Mouse (Mus musculus): ENCODE measurements at regions not wholly inside any gene's neighbourhood (a gene's known extent, or its start where the extent isn't known, plus 50 kb on each side); places are given as distances from the start of the nearest gene placed in this dataset.

DNA sequence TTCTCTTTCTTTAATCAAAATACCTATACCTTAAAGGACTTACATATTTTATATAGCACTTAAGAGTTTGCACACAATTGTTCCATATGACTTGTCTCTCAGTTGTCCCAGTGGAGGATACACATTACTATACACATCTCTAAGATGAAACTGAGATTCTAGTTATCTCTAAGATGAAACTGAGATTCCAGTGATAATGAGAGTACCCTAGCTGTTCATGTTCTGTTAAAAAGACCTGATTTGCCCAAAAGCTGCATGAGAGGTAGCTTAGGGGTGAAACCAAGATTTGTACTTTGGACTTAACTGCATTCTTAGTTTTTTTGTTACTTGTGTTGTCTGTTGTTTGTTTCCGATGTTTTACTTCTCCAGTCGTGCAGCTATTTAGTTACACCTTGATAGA lies 320.3 kb upstream of the Ldb2 start:
- H3K9ac ChIP-seq (replicated peaks; ENCODE audit: low read depth, low read length) = no peak overlapping the region
- no peak for ATAC-seq
- no peak overlapping the region for H3K27ac ChIP-seq (ENCODE audit: low read length)
- H3K27me3 ChIP-seq (replicated peaks; ENCODE audit: control insufficient read depth, insufficient read depth, low read length) = no peaks in the 10 kb centered on the region
- H3K36me3 ChIP-seq (ENCODE audit: control insufficient read depth, insufficient read depth) = no peaks in the 10 kb centered on the region
- H3K4me2 ChIP-seq (ENCODE audit: low read length) = no peak overlapping the region
- no peaks in the 10 kb centered on the region for H3K9me3 ChIP-seq (ENCODE audit: control insufficient read depth, low read length)
- H3K4me3 ChIP-seq (replicated peaks; ENCODE audit: low read length) = no peak overlapping the region
- no peaks in the 10 kb centered on the region for H3K4me1 ChIP-seq (replicated peaks; ENCODE audit: control insufficient read depth, insufficient read depth, low read length)
- 96% methylated on average over 2 of the region's 2 CpGs for WGBS

DNA sequence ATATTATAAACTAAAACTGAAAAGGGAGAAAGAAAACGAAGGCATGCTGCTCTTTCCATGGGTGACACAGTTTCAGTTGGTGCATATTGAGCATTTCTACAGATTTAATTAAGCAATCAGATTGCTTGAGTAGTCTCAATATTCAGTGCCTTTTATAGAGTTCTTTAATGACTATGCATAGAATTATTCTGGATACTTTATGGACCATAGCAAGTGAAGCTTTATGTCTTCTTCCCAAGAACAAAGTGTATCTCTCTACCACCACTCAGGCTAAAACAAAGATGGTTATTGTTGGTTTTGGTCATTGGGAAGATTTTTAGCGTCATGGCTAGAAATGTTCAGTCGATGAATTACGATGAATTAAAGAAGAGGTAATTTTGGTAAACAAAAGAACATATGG lies 311.8 kb upstream of the Ldb2 start:
- Histone ChIP-seq H3K9ac (replicated peaks; ENCODE audit: low read depth, low read length) (no peak overlapping the region), H3K9me3 (ENCODE audit: control insufficient read depth, low read length) (no peaks in the 10 kb centered on the region), H3K27ac (ENCODE audit: low read length) (no peak overlapping the region), H3K4me2 (ENCODE audit: low read length) (no peak overlapping the region), H3K27me3 (replicated peaks; ENCODE audit: control insufficient read depth, insufficient read depth, low read length) (no peaks in the 10 kb centered on the region), H3K4me3 (replicated peaks; ENCODE audit: low read length) (no peak overlapping the region), H3K36me3 (ENCODE audit: control insufficient read depth, insufficient read depth) (no peaks in the 10 kb centered on the region), H3K4me1 (replicated peaks; ENCODE audit: control insufficient read depth, insufficient read depth, low read length) (no peaks in the 10 kb centered on the region)
- no peak for ATAC-seq
- WGBS = 66% methylated on average over 4 of the region's 4 CpGs

DNA sequence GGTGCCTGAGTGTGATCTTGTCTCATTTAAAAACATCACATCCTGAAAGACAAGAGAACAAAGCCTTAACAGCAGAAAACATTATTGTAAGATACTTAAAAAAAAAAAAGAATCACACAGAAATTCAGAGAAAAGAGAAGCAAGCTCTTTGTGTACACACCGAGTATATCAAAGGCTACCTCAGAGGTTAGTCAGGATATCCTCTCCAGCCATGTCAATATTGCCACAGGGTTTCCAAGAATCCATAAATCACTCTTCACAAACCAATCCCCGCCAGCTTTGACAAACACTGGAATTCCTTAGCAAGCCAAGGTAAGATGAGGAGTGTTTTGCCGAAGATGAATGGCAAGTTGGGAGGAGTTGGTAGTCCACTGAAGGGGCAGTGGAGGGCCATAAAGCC lies 311.3 kb upstream of the Ldb2 start:
- Histone ChIP-seq H3K36me3 (ENCODE audit: control insufficient read depth, insufficient read depth) (no peaks in the 10 kb centered on the region), H3K4me3 (replicated peaks; ENCODE audit: low read length) (no peak overlapping the region), H3K4me1 (replicated peaks; ENCODE audit: control insufficient read depth, insufficient read depth, low read length) (peaks cover under 1% of the 10 kb centered on the region; the same call in 1 of the 2 replicates), H3K27me3 (replicated peaks; ENCODE audit: control insufficient read depth, insufficient read depth, low read length) (no peaks in the 10 kb centered on the region), H3K4me2 (ENCODE audit: low read length) (no peak overlapping the region), H3K27ac (ENCODE audit: low read length) (no peak overlapping the region), H3K9me3 (ENCODE audit: control insufficient read depth, low read length) (no peaks in the 10 kb centered on the region), H3K9ac (replicated peaks; ENCODE audit: low read depth, low read length) (no peak overlapping the region)
- no peak for ATAC-seq
- WGBS = 86% methylated on average over 3 of the region's 3 CpGs

DNA sequence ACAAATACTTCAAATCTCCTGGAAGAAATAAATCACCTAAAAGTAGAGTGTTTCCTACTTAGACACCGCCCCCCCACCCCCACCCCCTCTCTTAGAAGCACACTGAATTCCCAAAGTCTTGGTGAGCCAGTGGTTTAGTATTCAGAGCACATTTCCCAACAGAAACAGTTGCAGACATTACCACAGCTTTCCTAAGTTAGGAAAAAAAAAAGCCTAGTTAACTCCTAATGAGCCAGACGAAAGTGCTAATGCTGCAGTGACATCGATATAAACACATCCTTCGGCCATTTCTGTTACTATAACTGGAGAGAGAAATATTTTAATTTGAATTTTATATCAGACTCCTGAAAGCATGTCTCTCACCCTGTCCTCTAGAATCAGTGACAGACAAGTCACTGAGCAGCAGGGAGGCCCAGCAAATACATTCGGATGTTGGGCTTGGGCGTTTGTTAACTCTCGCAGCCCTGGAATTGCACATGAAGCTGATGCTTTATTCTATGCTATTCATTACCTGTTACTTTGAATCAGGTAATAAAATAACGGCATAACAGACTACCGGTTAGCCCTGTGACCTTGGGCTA lies 305.8 kb upstream of the Ldb2 start:
- peak overlapping the region; percentile 53 for H3K27ac ChIP-seq (ENCODE audit: low read length)
- H3K9me3 ChIP-seq (ENCODE audit: control insufficient read depth, low read length) = no peaks in the 10 kb centered on the region
- peaks cover 31% of the 10 kb centered on the region for H3K4me1 ChIP-seq (replicated peaks; ENCODE audit: control insufficient read depth, insufficient read depth, low read length)
- ATAC-seq = peak; percentile 70
- no peak overlapping the region for H3K4me3 ChIP-seq (replicated peaks; ENCODE audit: low read length)
- H3K36me3 ChIP-seq (ENCODE audit: control insufficient read depth, insufficient read depth) = no peaks in the 10 kb centered on the region
- peak overlapping the region; percentile 11; the same call in 1 of the 2 replicates for H3K4me2 ChIP-seq (ENCODE audit: low read length)
- 36% methylated on average over 9 of the region's 9 CpGs for WGBS
- no peaks in the 10 kb centered on the region for H3K27me3 ChIP-seq (replicated peaks; ENCODE audit: control insufficient read depth, insufficient read depth, low read length)
- H3K9ac ChIP-seq (replicated peaks; ENCODE audit: low read depth, low read length) = no peak overlapping the region

DNA sequence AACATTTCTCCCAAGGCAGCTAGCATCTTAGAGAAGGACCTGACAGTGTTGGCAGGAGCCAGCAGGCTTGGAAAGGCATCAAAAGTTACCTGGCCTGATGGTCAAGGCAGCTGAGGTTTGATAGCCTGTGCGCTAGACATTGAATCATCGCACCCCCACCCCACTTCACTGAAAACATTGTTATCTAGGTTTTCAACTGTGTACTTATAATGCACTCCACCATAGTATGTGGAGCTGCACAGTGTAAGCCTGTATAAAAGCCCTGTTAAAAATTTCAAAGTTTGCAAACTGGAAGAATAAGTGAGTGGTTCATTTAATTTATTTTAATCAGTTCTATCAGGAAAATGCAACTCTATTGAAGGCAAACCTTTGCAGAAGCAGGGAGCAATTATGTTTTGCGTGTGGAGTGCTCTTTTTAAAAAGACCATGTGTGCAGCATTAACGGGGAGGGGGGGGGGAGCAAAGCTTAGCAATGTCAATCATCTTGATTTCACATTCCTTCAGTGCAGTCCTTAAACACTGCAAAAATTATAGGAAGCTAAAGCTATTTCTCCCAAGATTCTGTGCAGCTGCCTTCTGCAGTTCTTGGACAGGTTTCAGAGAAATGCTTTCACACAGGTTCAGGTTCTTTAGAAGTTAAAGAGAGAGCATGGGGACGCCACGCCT lies 304.4 kb upstream of the Ldb2 start:
- H3K27ac ChIP-seq (ENCODE audit: low read length) = no peak overlapping the region
- H3K9ac ChIP-seq (replicated peaks; ENCODE audit: low read depth, low read length) = no peak overlapping the region
- no peaks in the 10 kb centered on the region for H3K27me3 ChIP-seq (replicated peaks; ENCODE audit: control insufficient read depth, insufficient read depth, low read length)
- peak; percentile 34; the same call in 1 of the 2 replicates for ATAC-seq
- peaks cover 31% of the 10 kb centered on the region for H3K4me1 ChIP-seq (replicated peaks; ENCODE audit: control insufficient read depth, insufficient read depth, low read length)
- H3K36me3 ChIP-seq (ENCODE audit: control insufficient read depth, insufficient read depth) = no peaks in the 10 kb centered on the region
- no peak overlapping the region for H3K4me3 ChIP-seq (replicated peaks; ENCODE audit: low read length)
- 60% methylated on average over 6 of the region's 6 CpGs for WGBS
- H3K9me3 ChIP-seq (ENCODE audit: control insufficient read depth, low read length) = no peaks in the 10 kb centered on the region
- H3K4me2 ChIP-seq (ENCODE audit: low read length) = no peak overlapping the region

DNA sequence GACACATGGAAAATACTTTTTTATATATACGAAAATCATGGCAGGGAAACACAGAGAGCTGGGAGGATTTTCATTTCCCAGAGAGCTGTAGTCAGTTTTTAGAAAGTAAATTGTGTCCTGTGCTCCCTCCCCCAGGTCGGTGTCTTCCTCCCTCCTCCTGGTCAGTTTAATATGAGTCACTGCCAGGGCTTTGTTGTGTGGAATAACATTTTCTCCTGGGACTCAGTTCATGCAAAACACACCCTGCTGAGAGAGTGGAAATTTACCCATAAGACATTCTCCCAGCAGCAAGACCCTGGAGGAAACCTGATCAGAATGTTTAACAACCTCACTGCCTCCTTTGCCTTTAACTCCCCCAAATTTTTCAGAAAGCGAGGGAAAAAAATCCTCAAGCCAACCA lies 303.2 kb upstream of the Ldb2 start:
- H3K36me3 ChIP-seq (ENCODE audit: control insufficient read depth, insufficient read depth) = no peaks in the 10 kb centered on the region
- H3K9me3 ChIP-seq (ENCODE audit: control insufficient read depth, low read length) = no peaks in the 10 kb centered on the region
- WGBS = 40% methylated on average over 3 of the region's 3 CpGs
- no peaks in the 10 kb centered on the region for H3K27me3 ChIP-seq (replicated peaks; ENCODE audit: control insufficient read depth, insufficient read depth, low read length)
- no peak overlapping the region for H3K9ac ChIP-seq (replicated peaks; ENCODE audit: low read depth, low read length)
- peaks cover 31% of the 10 kb centered on the region for H3K4me1 ChIP-seq (replicated peaks; ENCODE audit: control insufficient read depth, insufficient read depth, low read length)
- no peak overlapping the region for H3K4me3 ChIP-seq (replicated peaks; ENCODE audit: low read length)
- H3K4me2 ChIP-seq (ENCODE audit: low read length) = no peak overlapping the region
- no peak overlapping the region for H3K27ac ChIP-seq (ENCODE audit: low read length)
- ATAC-seq = no peak

DNA sequence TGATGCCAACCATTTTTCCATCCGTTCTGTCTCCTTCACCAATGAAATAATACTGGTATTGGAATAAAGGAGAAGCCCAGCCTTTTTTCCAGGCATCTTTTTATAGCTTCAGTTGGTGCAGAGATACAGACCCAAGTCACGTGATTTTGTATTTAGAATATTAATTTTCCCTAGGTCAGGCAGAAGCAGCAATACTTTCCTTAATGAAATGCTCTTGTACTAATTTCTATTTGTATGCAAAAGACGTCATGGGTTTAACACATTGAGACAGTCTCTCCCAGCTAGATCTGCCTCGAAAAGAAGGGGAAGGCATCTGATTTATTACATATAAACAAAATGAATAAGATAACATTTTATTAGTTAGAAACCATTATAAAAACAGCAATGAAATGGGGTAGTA lies 302.3 kb upstream of the Ldb2 start:
- Histone ChIP-seq H3K9ac (replicated peaks; ENCODE audit: low read depth, low read length) (no peak overlapping the region), H3K4me3 (replicated peaks; ENCODE audit: low read length) (no peak overlapping the region), H3K36me3 (ENCODE audit: control insufficient read depth, insufficient read depth) (no peaks in the 10 kb centered on the region), H3K27ac (ENCODE audit: low read length) (0 out of 2 replicates have a peak overlapping the region, but pooled peaks have one; percentile 20), H3K9me3 (ENCODE audit: control insufficient read depth, low read length) (no peaks in the 10 kb centered on the region), H3K27me3 (replicated peaks; ENCODE audit: control insufficient read depth, insufficient read depth, low read length) (no peaks in the 10 kb centered on the region), H3K4me2 (ENCODE audit: low read length) (no peak overlapping the region), H3K4me1 (replicated peaks; ENCODE audit: control insufficient read depth, insufficient read depth, low read length) (peaks cover 31% of the 10 kb centered on the region)
- 39% methylated on average over 4 of the region's 4 CpGs for WGBS
- 0 out of 2 replicates have a peak, but pooled peaks have one; percentile 16 for ATAC-seq

DNA sequence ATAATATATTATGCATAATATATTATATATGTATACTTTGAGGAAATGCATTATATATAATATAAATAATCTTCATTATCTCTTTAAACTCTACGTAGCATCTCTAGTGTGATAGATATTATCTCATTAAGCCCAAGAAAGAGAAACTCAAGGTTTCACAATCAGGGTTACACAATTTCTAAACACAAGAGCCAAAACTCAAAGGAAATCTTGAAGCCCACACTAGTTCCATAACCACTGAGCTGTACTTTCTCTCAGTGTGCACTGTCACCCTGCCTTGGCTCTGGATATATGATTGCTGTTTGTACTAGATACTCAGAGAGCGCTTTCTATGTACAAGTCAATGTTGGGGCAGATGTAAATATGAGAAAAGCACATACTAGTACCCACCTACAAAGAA lies 299.6 kb upstream of the Ldb2 start:
- no peak overlapping the region for H3K9ac ChIP-seq (replicated peaks; ENCODE audit: low read depth, low read length)
- H3K4me1 ChIP-seq (replicated peaks; ENCODE audit: control insufficient read depth, insufficient read depth, low read length) = peaks cover 15% of the 10 kb centered on the region
- H3K4me2 ChIP-seq (ENCODE audit: low read length) = no peak overlapping the region
- no peaks in the 10 kb centered on the region for H3K27me3 ChIP-seq (replicated peaks; ENCODE audit: control insufficient read depth, insufficient read depth, low read length)
- ATAC-seq = no peak
- no peak overlapping the region for H3K4me3 ChIP-seq (replicated peaks; ENCODE audit: low read length)
- H3K36me3 ChIP-seq (ENCODE audit: control insufficient read depth, insufficient read depth) = no peaks in the 10 kb centered on the region
- H3K9me3 ChIP-seq (ENCODE audit: control insufficient read depth, low read length) = no peaks in the 10 kb centered on the region
- 94% methylated on average over 2 of the region's 2 CpGs for WGBS
- no peak overlapping the region for H3K27ac ChIP-seq (ENCODE audit: low read length)

DNA sequence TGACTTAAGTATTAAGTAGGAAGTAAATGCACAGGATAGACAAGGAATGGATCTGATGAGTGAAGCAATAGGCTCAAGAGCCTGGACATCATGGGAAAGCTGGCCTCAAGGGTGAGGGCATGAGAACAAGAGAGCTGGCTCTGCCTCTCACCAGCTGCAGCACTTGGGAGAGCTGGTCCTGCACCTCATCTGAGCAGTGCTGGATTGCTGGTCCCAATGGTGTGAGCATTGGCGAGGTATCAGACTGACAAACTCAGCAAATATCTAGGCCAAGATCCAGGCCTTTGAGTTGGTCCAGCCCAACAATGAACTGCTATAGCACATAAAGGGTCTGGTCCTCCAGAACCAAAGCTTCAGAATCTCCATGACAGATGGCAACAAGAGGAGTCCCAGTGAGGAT lies 298.5 kb upstream of the Ldb2 start:
- no peak overlapping the region for H3K4me2 ChIP-seq (ENCODE audit: low read length)
- no peak overlapping the region for H3K4me3 ChIP-seq (replicated peaks; ENCODE audit: low read length)
- H3K27ac ChIP-seq (ENCODE audit: low read length) = no peak overlapping the region
- ATAC-seq = 0 out of 2 replicates have a peak, but pooled peaks have one; percentile 4
- no peak overlapping the region for H3K9ac ChIP-seq (replicated peaks; ENCODE audit: low read depth, low read length)
- 82% methylated on average over 1 of the region's 1 CpGs for WGBS
- H3K4me1 ChIP-seq (replicated peaks; ENCODE audit: control insufficient read depth, insufficient read depth, low read length) = peaks cover 10% of the 10 kb centered on the region
- H3K36me3 ChIP-seq (ENCODE audit: control insufficient read depth, insufficient read depth) = no peaks in the 10 kb centered on the region
- no peaks in the 10 kb centered on the region for H3K9me3 ChIP-seq (ENCODE audit: control insufficient read depth, low read length)
- no peaks in the 10 kb centered on the region for H3K27me3 ChIP-seq (replicated peaks; ENCODE audit: control insufficient read depth, insufficient read depth, low read length)

Measured in forebrain, embryonic 16.5 days (tissue).